Mouse (Mus musculus) lung, embryonic 16.5 days (tissue): ENCODE data around the gene Dnaja1. TPM values are rescaled to one million over a fixed set of nuclear protein-coding genes. Genes with fewer than 3 reads are reported as not detected.
A peak's percentile ranks its signal among the peaks of the same experiment; 100 is the strongest.

Experiments used
- ATAC-seq: fragments of 200-750 bp; cut with Nextera tagmentation; 2 replicates; pipeline ENCODE4 v1.8.0; 2017; ENCODE audit warnings: low read depth, mild to moderate bottlenecking, moderate library complexity
- H3K27ac ChIP-seq: fragments of 300-500 bp; sonication (generic); 2 replicates; pipeline ENCODE4 v1.5.1; 2014; ENCODE audit warnings: mild to moderate bottlenecking, control low read depth, low read length
- H3K27me3 ChIP-seq: fragments of 300-500 bp; sonication (generic); 2 replicates; pipeline ENCODE4 v1.6.1; 2014; ENCODE audit warnings: low read depth, low read length, mixed read lengths; ENCODE audit not compliant: control insufficient read depth, insufficient read depth
- H3K36me3 ChIP-seq: fragments of 300-500 bp; sonication (generic); 2 replicates; pipeline ENCODE4 v1.6.1; 2014; ENCODE audit warnings: low read length; ENCODE audit not compliant: control insufficient read depth, insufficient read depth
- H3K4me1 ChIP-seq: fragments of 300-500 bp; sonication (generic); replicated peaks from 2 replicates; pipeline ENCODE4 v1.6.1; 2014; ENCODE audit warnings: low read length, mixed read lengths; ENCODE audit not compliant: control insufficient read depth, insufficient read depth
- H3K4me2 ChIP-seq: fragments of 300-500 bp; sonication (generic); 2 replicates; pipeline ENCODE4 v1.6.1; 2014; ENCODE audit warnings: low read depth, low read length, control low read depth
- H3K4me3 ChIP-seq: fragments of 300-500 bp; sonication (generic); 2 replicates; pipeline ENCODE4 v1.5.1; 2014; ENCODE audit warnings: mild to moderate bottlenecking, low read length, control low read depth
- H3K9ac ChIP-seq: fragments of 300-500 bp; sonication (generic); 2 replicates; pipeline ENCODE4 v1.6.1; 2014; ENCODE audit warnings: low read length, control low read depth
- H3K9me3 ChIP-seq: fragments of 300-500 bp; sonication (generic); 2 replicates; pipeline ENCODE4 v1.6.1; 2016; ENCODE audit warnings: low read length; ENCODE audit not compliant: control insufficient read depth
- WGBS: fragments of 180-500 bp; shearing (Covaris S2); extraction: QIAGEN DNeasy Blood & Tissue Kit; methylation state at CpG from one replicate; pipeline ENCODE4 v1.1.7; 2014; 5-methylcytosine and 5-hydroxymethylcytosine counted together
- polyA plus RNA-seq: library from polyadenylated mRNA; unstranded; fragments of >200 nt; fragmentation: Nextera tagmentation; extraction: Ambion mirVana; gene quantifications from 2 replicates; pipeline ENCODE4 v1.2.1, GENCODE M21; 2015

Gene Dnaja1
- 383 and 401 TPM in 2 replicates for polyA plus RNA-seq

- Histone ChIP-seq H3K27ac (peak within 1 kb of the TSS; percentile 100), H3K27me3 (no peaks in the 10 kb centered on the region), H3K9ac (peak within 1 kb of the TSS; percentile 97), H3K4me2 (peak within 1 kb of the TSS; percentile 88), H3K9me3 (no peaks in the 10 kb centered on the region), H3K4me3 (peak within 1 kb of the TSS; percentile 93), H3K4me1 (peaks cover 24% of the 10 kb centered on the region), H3K36me3 (peaks cover 10% of the 10 kb centered on the region)
- peak; percentile 94 for ATAC-seq
- WGBS: 0% methylated on average over 50 of the region's 54 CpGs
These were observed at the start of gene Dnaja1 for GRCm38 (mm10) chr4:40722011-40722666. Gene Dnaja1 (plus strand): TSS chr4:40722150.

- H3K4me2 ChIP-seq: no peak overlapping the region
- no peaks in the 10 kb centered on the region for H3K36me3 ChIP-seq
- no peaks in the 10 kb centered on the region for H3K9me3 ChIP-seq
- H3K27me3 ChIP-seq: no peaks in the 10 kb centered on the region; the same call in 1 of the 2 replicates
- no peak for ATAC-seq
- 96% methylated on average over 5 of the region's 5 CpGs for WGBS
- H3K4me1 ChIP-seq: no peaks in the 10 kb centered on the region
- H3K9ac ChIP-seq: no peak overlapping the region
- no peak overlapping the region for H3K27ac ChIP-seq
- no peak overlapping the region for H3K4me3 ChIP-seq
These were observed 48.4 kb upstream of the Dnaja1 start for GRCm38 (mm10) chr4:40673526-40673925.

GRCm38 (mm10) chr4:40676338-40676737, 45.6 kb upstream of the Dnaja1 start:
- Histone ChIP-seq H3K27ac (no peak overlapping the region), H3K36me3 (no peaks in the 10 kb centered on the region), H3K4me2 (no peak overlapping the region), H3K9ac (no peak overlapping the region), H3K9me3 (no peaks in the 10 kb centered on the region), H3K4me1 (no peaks in the 10 kb centered on the region), H3K4me3 (no peak overlapping the region), H3K27me3 (no peaks in the 10 kb centered on the region; the same call in 1 of the 2 replicates)
- no peak for ATAC-seq
- 18% methylated on average over 14 of the region's 14 CpGs for WGBS

GRCm38 (mm10) chr4:40677132-40677531, 44.8 kb upstream of the Dnaja1 start:
- no peak overlapping the region for H3K4me3 ChIP-seq
- H3K4me1 ChIP-seq: no peaks in the 10 kb centered on the region
- 31% methylated on average over 5 of the region's 5 CpGs for WGBS
- H3K9me3 ChIP-seq: no peaks in the 10 kb centered on the region
- H3K27me3 ChIP-seq: no peaks in the 10 kb centered on the region; the same call in 1 of the 2 replicates
- H3K9ac ChIP-seq: no peak overlapping the region
- no peak overlapping the region for H3K4me2 ChIP-seq
- H3K36me3 ChIP-seq: no peaks in the 10 kb centered on the region
- 0 out of 2 replicates have a peak, but pooled peaks have one; percentile 26 for ATAC-seq
- H3K27ac ChIP-seq: no peak overlapping the region

- Histone ChIP-seq H3K36me3 (no peaks in the 10 kb centered on the region), H3K27ac (no peak overlapping the region), H3K4me2 (no peak overlapping the region), H3K27me3 (no peaks in the 10 kb centered on the region; the same call in 1 of the 2 replicates), H3K9me3 (no peaks in the 10 kb centered on the region), H3K4me3 (no peak overlapping the region), H3K4me1 (no peaks in the 10 kb centered on the region), H3K9ac (no peak overlapping the region)
- ATAC-seq: peak; percentile 36; the same call in 1 of the 2 replicates
- WGBS: 46% methylated on average over 5 of the region's 5 CpGs
These were observed 41.6 kb upstream of the Dnaja1 start for GRCm38 (mm10) chr4:40680250-40680860.

- WGBS: 9% methylated on average over 3 of the region's 3 CpGs
- no peaks in the 10 kb centered on the region for H3K4me1 ChIP-seq
These were observed 40.0 kb upstream of the Dnaja1 start for GRCm38 (mm10) chr4:40681908-40682307.

GRCm38 (mm10) chr4:40682359-40682758, 39.6 kb upstream of the Dnaja1 start:
- no peak overlapping the region for H3K9ac ChIP-seq
- H3K9me3 ChIP-seq: no peaks in the 10 kb centered on the region
- no peak overlapping the region for H3K27ac ChIP-seq
- WGBS: 90% methylated on average over 5 of the region's 5 CpGs
- no peak overlapping the region for H3K4me2 ChIP-seq
- H3K36me3 ChIP-seq: peaks cover 6% of the 10 kb centered on the region
- H3K4me1 ChIP-seq: no peaks in the 10 kb centered on the region
- no peak overlapping the region for H3K4me3 ChIP-seq
- H3K27me3 ChIP-seq: no peaks in the 10 kb centered on the region
- peak; percentile 32; the same call in 1 of the 2 replicates for ATAC-seq

More at GRCm38 (mm10) chr4:40681908-40682307, 40.0 kb upstream of the Dnaja1 start:
- H3K9ac ChIP-seq: no peak overlapping the region
- no peak overlapping the region for H3K4me3 ChIP-seq
- H3K27ac ChIP-seq: no peak overlapping the region
- no peaks in the 10 kb centered on the region for H3K9me3 ChIP-seq
- no peak overlapping the region for H3K4me2 ChIP-seq
- no peak for ATAC-seq
- peaks cover 6% of the 10 kb centered on the region; the same call in 1 of the 2 replicates for H3K36me3 ChIP-seq
- no peaks in the 10 kb centered on the region for H3K27me3 ChIP-seq

GRCm38 (mm10) chr4:40683306-40683705, 38.6 kb upstream of the Dnaja1 start:
- WGBS: 78% methylated on average over 2 of the region's 2 CpGs
- H3K9ac ChIP-seq: no peak overlapping the region
- ATAC-seq: no peak
- H3K27ac ChIP-seq: no peak overlapping the region
- H3K27me3 ChIP-seq: no peaks in the 10 kb centered on the region
- H3K36me3 ChIP-seq: peaks cover 12% of the 10 kb centered on the region
- H3K4me2 ChIP-seq: no peak overlapping the region
- no peaks in the 10 kb centered on the region for H3K4me1 ChIP-seq
- H3K4me3 ChIP-seq: no peak overlapping the region
- no peaks in the 10 kb centered on the region for H3K9me3 ChIP-seq

- Histone ChIP-seq H3K27ac (no peak overlapping the region), H3K9ac (no peak overlapping the region), H3K4me3 (no peak overlapping the region), H3K27me3 (no peaks in the 10 kb centered on the region), H3K4me2 (no peak overlapping the region), H3K36me3 (peaks cover 24% of the 10 kb centered on the region), H3K4me1 (no peaks in the 10 kb centered on the region), H3K9me3 (no peaks in the 10 kb centered on the region)
- WGBS: 84% methylated on average over 11 of the region's 11 CpGs
- ATAC-seq: no peak
These were observed 30.9 kb upstream of the Dnaja1 start for GRCm38 (mm10) chr4:40691100-40691499.
